Mouse (Mus musculus): ENCODE results near the gene 5730522E02Rik.
A peak's percentile ranks its signal among the peaks of the same experiment; 100 is the strongest.

5730522E02Rik gene

DNA sequence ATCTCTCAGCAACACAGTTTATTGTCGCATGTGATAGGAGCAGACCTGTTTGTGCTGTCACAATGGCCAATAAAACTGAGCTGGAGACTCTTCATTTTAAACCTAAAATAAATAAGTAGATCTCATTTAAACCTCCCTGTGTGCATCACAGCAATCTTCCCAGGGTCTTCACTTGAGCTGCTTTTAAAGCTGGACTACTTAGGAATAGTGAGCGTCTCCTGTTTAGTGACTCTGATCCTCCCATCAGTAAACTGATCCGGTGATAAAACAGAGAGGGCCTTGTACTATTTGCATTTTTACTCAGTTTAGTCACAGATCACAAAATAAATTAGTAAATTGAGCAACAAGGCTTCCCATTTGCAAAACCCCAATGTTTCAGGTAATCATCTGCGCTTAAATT lies 206.5 kb downstream of the 5730522E02Rik start:
- no peak for DNase-seq (ENCODE audit: low read depth, low spot score)

DNA sequence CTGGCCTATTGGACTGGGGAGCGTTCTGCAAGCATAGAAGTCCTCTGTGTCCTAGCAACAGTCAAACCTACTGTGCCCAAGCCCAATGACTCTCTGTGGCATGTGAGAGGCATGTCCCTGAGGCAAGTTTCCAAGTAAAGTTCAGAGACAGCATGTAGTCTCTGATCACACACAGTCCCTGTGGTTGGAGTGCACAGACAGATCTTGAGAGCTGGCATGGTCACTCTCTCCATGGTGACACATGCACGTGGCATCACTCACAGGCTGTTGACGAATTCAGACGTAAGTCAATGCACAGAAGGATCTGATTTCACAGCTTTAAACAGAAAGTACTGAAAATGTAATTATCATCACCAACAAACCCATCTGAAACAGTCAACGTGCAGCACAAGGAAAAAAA lies 210.8 kb downstream of the 5730522E02Rik start:
- DNase-seq (ENCODE audit: low read depth, low spot score): no peak

DNA sequence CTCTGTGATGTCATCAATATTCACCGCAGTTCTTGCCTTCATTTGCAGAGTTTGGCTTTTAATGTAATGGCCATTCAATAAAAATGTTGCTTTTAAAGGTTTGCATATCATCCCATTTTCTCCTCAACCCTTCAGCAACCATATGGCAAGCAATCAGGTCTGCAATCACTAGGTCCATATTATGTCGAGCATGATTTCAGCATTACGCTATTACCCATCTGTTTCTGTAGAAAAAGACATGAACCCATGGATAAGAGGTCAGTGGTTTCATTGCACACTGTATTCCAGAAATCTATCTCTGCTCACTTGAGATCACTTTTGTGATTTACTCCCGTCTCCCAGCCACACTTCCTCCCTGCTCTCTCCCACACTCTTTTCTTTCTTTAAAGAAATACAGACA lies 213.1 kb downstream of the 5730522E02Rik start:
- DNase-seq (ENCODE audit: low read depth, low spot score): no peak

- DNase-seq (ENCODE audit: low read depth, low spot score): no peak
Observed at GRCm38 (mm10) chr11:25994128-25994527, 216.4 kb downstream of the 5730522E02Rik start.

DNA sequence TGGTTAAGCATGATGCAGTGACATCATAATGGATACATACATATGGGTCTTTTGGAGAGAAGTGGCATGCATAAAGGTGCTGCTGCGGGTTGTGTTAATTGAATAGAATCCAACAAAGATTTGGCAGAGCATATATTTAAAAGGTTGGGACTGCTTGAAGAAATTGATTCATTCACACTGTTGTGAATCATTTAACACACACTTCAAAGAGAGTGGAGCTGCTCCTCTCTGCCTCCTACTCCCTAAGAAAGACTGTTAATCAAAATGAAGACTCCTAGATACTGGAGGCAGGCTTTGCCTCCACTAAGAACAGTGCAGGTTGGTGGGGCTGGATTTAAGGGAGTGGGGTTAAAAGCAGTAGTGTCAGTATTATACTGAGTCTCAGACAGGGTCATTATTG lies 218.3 kb downstream of the 5730522E02Rik start:
- DNase-seq (ENCODE audit: low read depth, low spot score): no peak

DNA sequence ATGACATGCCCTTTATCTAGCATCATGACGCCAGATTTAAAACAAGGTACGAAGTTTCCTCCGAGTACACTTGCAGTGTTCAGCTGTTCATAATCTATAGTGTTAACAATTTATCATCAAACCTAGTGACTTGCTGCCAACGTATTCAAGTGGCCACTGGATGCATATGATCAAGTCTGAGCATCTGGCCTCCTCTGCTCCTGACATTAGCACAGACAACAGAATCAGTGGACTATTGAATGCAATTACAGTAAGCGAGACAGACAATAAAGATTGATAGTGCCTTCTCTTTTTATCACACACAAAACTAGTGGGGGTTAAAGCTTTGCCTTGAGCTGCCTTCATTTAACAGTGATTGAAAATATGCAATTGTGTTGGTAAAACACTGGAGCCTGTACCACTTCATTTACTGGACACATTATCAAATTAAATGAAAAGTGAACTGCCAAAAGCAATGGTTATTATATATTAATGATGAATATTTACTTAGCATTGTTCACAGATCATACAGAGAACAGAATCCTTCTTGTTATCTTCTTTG lies 231.8 kb downstream of the 5730522E02Rik start:
- DNase-seq (ENCODE audit: low read depth, low spot score): no peak

DNA sequence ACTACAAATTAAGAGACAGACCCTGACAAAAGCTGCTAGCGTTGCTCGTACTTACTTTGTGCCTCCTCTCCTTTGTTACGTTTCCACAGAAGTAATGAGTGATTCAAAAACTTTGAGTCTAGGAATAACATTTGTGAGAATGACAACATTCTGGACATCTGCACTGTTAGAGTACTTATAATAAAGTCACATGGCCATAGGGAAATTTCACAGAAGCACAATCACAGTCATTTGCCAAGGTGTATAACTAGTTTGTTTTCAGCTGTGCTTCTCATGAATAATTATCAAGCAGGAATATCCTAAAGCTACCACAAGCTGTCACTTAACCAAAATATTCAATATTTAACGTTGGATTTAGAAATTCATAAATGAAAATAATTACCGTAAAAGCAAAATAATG lies 269.1 kb downstream of the 5730522E02Rik start:
- DNase-seq (ENCODE audit: low read depth, low spot score): no peak

GRCm38 (mm10) chr11:25940716-25941294 lies 269.8 kb downstream of the 5730522E02Rik start:
- no peak for DNase-seq (ENCODE audit: low read depth, low spot score)

DNA sequence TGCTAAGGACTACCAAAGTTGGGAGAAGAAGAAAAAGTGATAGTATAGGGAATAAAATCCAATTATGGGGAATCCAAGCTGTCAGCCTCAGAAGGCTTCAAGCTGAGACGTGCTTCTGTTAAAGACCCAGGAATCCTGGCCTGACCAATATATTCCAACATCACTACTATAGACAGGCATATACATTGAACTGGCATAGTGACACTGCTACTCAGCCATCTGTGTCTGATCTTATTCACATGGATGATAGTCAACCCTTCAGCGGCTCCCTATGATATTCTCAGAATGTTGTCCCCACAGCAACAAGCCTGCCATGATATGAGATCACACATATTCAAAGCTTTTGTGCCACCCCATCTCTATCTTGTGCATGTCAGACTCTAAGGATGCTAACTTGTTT lies 284.3 kb downstream of the 5730522E02Rik start:
- DNase-seq (ENCODE audit: low read depth, low spot score): no peak

DNA sequence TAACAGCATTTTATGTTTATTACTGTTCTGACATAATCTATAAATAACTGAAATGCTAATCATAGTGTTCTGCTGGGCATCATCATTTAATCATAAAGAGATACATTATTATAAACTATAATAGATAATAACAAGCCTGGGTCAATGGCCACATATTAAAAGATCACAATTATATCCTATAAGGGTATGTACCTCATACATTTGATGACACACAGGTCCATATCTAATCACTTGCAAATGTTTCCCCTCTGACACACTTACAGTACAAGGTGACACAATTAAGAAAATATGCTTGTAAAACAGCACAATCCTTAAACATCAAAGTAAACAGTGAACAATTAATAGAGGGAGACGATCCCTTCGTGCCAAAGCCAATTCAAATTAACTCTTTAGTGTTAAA lies 308.2 kb downstream of the 5730522E02Rik start:
- no peak for DNase-seq (ENCODE audit: low read depth, low spot score)

GRCm38 (mm10) chr11:25901666-25902065 lies 308.9 kb downstream of the 5730522E02Rik start:
- no peak for DNase-seq (ENCODE audit: low read depth, low spot score)

GRCm38 (mm10) chr11:25893906-25894305 lies 316.7 kb downstream of the 5730522E02Rik start:
- no peak for DNase-seq (ENCODE audit: low read depth, low spot score)

DNA sequence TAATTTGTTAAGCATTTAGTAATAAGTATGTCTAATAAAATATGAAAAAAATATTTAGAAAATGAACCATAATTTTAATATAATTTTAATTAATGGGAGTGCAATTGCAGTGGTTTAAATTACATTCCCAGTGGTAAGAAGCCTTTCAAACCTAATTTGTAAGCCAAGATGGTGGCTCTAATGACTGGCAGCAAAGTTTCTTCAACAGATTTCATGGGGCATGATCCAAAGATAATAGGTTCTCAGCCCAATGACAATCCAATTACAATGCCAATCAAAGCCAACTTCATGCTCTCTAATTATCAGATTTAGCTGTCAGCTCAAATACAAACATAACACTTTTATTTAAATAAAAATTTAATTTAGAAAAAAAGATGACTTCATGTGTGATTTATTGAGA lies 337.6 kb downstream of the 5730522E02Rik start:
- DNase-seq (ENCODE audit: low read depth, low spot score): no peak

DNA sequence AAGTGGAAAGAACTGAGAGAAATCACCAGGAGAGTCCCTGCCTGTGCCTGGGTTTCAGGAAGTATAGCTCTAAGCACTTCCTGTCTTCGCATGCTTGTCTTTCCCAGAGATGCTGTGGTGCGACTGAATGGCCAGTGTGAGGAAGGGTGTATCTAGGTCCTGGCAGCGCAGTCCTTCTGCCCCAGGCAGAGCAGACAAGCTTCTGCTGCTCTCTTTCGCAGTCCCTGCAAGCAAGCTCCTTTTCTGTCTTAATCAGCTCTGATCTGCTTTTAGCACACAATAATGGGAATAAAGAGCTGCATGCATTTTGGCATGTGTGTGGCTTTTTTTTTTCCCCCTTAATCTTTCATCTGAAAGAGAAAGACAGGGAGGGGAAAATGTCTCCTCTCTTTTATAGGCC lies 338.2 kb downstream of the 5730522E02Rik start:
- no peak for DNase-seq (ENCODE audit: low read depth, low spot score)

DNA sequence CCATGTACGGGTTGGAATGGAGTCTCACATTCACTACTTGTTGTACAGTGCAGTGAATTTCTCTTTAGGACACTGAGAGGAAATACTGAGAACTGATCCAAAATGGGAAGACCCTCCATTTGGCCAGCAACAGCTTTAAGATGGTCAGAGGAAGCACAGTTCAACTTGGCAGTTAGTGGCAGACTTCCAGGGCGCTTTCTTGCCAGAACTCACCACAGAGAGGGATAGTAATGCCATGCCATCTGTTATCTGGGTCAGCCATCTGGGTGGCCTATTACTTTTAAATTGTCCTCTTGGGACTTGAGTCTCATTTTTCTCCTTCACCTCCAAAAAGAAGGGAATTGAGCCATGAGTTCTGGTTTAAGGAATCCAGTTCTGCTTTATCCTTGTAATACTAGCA lies 344.3 kb downstream of the 5730522E02Rik start:
- no peak for DNase-seq (ENCODE audit: low read depth, low spot score)

DNA sequence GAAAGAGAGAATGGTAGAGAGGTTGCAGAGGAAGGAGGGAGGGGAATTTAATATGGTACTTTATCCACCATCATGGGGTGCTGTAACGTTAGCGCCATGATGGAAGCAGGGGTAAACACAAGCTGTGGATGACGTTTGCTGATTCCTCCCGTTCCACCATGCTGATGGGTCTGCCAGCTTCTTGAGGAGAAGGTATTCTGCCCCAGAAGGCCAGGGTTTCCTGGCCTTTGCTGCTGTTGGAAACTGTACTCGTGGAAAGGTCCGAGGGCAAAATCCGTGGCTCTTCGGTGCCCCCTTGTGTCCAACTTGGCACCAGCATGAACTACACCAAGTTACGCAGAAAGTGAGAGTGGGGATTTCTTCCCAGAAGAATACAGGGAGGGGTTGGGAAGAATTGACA lies 347.9 kb downstream of the 5730522E02Rik start:
- DNase-seq (ENCODE audit: low read depth, low spot score): peak; percentile 68

DNA sequence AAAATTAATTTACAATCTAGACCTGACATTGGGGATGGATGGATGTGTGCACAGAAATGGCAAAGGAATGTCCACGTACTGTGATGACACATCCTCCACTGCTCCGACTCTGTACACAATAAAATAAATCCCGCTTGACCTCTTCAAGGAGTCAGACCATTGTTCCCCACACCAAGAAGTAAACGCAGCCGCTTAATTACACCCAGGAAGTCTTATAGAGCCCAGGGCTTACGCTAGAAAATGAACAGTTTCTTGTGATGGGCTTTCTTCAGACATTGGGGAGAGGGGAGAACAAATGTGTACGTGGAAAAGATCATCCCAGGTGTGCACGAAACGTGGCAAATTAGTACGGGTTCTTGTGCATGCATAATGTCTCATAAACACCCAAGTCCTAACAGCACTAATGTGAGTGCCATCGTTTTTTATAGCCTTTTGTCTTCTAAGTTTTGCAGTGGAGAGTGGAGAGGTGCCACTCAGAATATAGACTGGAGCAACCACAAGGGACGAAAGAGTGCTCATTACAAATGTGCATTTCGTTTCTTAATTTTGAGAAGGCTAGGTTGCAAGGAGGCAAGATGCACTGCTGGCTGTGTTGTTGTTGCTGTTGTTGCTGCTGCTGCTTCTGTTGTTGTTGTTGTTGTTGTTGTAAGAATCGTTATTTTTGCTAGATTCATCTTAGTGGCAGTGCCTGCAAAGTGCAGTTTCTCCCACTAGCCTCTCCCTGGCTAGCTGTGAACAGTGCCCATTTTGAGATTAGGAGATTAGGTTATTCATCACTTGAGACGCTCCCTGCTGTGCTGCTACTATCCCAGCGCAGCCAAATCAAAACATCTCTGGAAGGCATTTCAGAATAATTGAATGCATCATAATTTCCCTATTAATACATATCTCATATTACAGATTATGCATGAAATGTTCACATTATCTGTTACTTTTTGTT lies 353.7 kb downstream of the 5730522E02Rik start:
- DNase-seq (ENCODE audit: low read depth, low spot score): no peak

- DNase-seq (ENCODE audit: low read depth, low spot score): no peak
Observed at GRCm38 (mm10) chr11:25855794-25856193, 354.8 kb downstream of the 5730522E02Rik start.

DNA sequence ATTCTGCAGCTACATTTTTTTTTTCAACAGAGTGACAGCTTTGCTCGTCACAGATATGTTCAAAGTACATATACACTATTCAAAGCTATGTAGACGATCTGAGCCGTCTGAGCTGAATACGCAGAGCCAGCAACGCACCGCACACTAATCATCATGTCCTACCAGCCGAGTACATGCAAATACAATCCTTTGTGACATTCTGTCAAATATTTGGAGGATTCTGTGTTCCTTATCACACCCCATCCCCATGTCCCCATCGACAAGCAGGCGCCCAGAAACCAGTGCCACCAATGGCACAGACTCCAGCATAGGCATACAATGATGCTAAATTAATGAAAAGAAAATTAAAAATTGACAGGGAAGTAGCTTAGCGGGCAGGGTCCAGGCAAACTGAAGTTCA lies 356.3 kb downstream of the 5730522E02Rik start:
- DNase-seq (ENCODE audit: low read depth, low spot score): no peak

DNA sequence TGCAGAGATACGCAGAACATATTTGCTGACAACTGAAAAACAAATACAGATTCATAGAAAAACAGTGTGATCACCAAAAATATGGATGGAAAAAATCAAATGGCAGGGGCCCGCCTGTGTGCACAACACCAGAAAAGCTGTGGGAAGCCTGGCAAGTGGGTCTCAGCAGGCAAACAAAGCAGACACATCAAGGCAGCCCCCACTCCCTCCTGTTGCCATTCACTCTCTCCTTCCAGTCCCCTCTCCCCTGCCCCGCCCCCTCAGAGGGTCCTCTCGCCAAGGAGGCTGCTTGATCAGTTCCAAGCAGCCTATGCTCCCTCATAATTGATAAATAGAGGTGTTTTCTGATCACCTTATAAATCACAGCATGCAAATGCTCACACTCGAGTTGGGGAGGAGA lies 357.5 kb downstream of the 5730522E02Rik start:
- no peak for DNase-seq (ENCODE audit: low read depth, low spot score)

DNA sequence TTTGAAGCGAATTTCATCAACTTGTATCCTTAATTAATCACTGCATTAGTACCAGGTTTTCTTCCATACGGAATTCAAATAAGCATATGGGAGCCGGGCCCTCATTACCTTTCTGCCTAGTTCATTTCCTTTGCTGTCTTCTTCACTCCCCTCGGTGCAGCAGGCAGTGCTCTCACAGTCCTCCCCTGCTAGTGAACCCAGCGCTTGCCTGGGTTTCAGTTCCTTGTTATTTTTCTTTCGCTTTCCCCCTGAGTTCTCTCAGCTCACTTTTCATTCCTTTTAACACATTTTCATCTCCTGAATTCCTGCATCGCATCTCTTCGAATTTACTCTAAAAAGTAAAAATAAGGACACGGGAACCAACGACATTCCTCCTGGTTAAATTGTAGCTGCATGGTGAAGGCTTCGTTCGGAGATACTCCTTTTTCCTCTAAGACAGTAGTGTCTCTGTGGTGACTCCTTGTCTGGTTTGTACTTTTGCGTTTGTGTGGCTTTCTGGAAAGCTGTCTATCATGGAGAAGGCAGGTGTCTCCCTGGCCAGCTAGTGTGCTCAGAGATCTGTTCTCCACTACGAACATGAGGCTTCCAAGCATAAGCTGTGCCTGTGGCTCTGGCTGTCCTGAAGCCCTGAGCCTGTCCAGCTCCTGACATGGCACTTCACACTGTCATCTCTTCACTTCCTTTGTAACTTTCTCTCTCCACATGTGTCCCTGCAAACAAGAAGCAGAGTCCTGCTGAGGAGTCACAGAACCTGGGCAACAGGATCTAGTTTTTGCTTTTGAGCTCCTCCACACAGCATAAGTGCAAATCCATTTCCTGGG lies 361.5 kb downstream of the 5730522E02Rik start:
- no peak for DNase-seq (ENCODE audit: low read depth, low spot score)

DNA sequence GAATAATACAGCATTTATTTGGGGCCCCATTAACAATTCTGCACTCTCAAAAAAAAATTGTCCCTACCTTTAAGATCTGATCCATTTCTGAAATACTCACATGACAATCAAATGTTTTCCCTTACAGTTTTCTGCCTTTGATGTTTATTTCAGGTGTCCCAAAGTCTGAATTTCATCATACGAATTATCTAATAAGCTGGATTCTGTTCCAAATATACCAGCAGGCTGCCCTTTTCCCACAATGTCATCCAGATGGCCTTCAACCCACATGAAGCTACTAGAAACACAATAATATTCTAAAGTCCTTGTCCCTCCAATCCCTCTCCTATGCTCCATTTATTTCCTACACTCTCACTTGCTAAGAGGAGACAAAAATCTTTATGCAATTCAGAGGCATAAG lies 372.1 kb downstream of the 5730522E02Rik start:
- no peak for DNase-seq (ENCODE audit: low read depth, low spot score)
